Mouse (Mus musculus) lung, postnatal 0 days (tissue): ENCODE measurements at regions not wholly inside any gene's neighbourhood (a gene's known extent, or its start where the extent isn't known, plus 50 kb on each side); places are given as distances from the start of the nearest gene placed in this dataset.

Experiments used
- CTCF ChIP-seq: IDR thresholded peaks from 2 replicates; pipeline ENCODE4 v1.5.1; 2016; ENCODE audit warnings: antibody characterized with exemption, mild to moderate bottlenecking
- EP300 ChIP-seq: IDR thresholded peaks from 2 replicates; pipeline ENCODE4 v1.6.1; 2016; ENCODE audit warnings: antibody characterized with exemption, mild to moderate bottlenecking, control low read depth

- no peak for TF ChIP-seq CTCF
- no peak for TF ChIP-seq EP300
These were observed 308.1 kb upstream of the Cdh5 start for GRCm38 (mm10) chr8:103793331-103793730.
